Mouse (Mus musculus): ENCODE measurements around the gene Cacng7. TPM values are rescaled to one million over a fixed set of nuclear protein-coding genes. Genes with fewer than 3 reads are reported as not detected.
"Not testable (repeated sequence)": the region's sequence is repeated elsewhere in the genome, so short reads cannot be mapped to it uniquely, and the experiment has no call there.

Cacng7 gene
- polyA plus RNA-seq, 1 experiment from 2014 or later, result 3.4 TPM

GRCm38 (mm10) chr7:3397797-3398196 lies 65.0 kb downstream of the Cacng7 start:
- Histone ChIP-seq H3K4me3 (replicated peaks) (no peak overlapping the region; the same call in 1 of the 2 replicates), H3K27ac (replicated peaks) (no peak overlapping the region), H3K36me3 (peaks cover 10% of the 10 kb centered on the region), H3K9me3 (replicated peaks) (no peaks in the 10 kb centered on the region), H3K27me3 (replicated peaks) (no peaks in the 10 kb centered on the region), H3K4me2 (peak overlapping the region; percentile 37), H3K4me1 (peaks cover 33% of the 10 kb centered on the region), H3K9ac (replicated peaks) (no peak overlapping the region)
- ATAC-seq (ENCODE audit: low FRiP score), result peak; percentile 65; the same call in 1 of the 2 replicates
- 4% methylated on average over 7 of the region's 7 CpGs for WGBS

DNA sequence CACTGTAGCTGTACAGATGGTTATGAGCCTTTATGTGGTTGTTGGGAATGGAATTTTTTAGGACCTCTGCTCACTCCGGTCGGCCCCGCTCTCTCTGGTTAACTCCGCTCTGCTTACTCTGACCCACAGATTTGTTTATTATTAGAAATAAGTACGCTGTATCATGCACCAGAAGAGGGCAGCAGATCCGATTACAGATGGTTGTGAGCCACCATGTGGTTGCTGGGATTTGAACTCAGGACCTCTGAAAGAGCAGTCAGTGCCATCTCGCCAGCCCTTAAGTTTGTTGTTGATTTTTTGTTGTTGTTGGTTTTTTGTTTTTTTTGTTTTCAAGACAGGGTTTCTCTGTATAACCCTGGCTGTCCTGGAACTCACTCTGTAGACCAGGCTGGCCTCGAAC lies 65.6 kb downstream of the Cacng7 start:
- ATAC-seq (ENCODE audit: low FRiP score); H3K27me3 ChIP-seq (replicated peaks); H3K9me3 ChIP-seq (replicated peaks); H3K27ac ChIP-seq (replicated peaks); H3K9ac ChIP-seq (replicated peaks); H3K4me3 ChIP-seq (replicated peaks); H3K4me2 ChIP-seq: not testable (repeated sequence)
- peaks cover 27% of the 10 kb centered on the region for H3K4me1 ChIP-seq
- WGBS, result 93% methylated on average over 8 of the region's 8 CpGs
- peaks cover 16% of the 10 kb centered on the region for H3K36me3 ChIP-seq

DNA sequence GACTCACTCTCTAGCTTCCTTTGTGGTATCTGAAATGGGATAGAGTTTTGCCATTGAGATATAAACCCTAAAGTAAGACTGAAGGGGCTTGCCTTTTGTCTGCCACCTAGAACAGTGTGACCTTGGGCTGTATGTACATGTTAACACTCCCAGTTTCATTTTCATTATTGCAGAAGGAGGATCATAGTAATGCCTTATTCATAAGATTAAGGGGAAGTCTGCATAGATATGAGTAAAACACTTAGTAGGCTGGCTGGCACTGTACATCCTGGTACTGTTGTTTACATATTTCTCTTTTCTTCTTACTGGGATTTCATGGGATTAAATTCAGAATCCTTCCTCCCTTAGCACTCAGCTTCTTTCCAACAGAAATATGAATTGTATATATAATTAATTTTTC lies 67.2 kb downstream of the Cacng7 start:
- H3K27ac ChIP-seq (replicated peaks), result no peak overlapping the region
- no peak overlapping the region for H3K4me2 ChIP-seq
- peaks cover 19% of the 10 kb centered on the region for H3K4me1 ChIP-seq
- H3K9me3 ChIP-seq (replicated peaks), result no peaks in the 10 kb centered on the region
- H3K9ac ChIP-seq (replicated peaks), result no peak overlapping the region
- no peak for ATAC-seq (ENCODE audit: low FRiP score)
- H3K36me3 ChIP-seq, result peaks cover 8% of the 10 kb centered on the region; the same call in 1 of the 2 replicates
- H3K27me3 ChIP-seq (replicated peaks), result no peaks in the 10 kb centered on the region
- no peak overlapping the region for H3K4me3 ChIP-seq (replicated peaks)

DNA sequence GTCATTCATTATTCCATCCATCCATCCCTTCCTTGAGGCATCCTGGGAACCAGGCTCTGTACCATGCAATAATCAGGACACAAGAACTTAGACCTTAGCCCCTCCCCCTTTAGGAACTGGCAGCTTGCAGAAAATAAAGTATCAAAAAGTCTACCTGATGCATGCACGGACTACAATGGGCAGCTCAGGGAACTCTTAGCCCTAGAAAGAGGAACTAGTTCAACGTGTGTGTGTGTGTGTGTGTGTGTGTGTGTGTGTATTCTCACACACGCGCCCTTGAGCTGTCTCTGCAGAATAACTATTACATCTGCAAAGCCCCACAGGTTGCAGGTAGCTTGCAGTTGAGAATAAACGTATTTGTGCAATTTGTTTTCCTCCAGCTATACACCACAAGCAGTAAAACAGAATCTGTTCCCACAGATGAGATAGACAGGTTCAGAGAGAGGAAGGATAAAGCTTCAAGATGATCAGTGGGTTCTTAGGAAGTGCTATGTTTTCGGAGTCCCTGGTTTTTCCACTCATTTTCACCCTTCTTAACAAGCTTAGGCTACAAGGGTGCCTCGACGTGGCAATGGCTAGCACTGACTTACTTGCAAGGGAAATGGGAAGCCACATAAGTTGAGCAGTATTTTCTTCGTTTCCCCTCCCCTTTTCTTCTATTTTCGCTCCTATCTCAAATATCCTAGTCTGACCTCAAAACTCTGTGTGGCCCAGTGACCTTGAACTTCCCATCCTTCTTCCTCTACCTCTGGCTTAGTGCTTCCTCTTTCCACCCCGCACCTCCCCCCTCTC lies 77.2 kb downstream of the Cacng7 start:
- H3K4me2 ChIP-seq, result no peak overlapping the region
- H3K27me3 ChIP-seq (replicated peaks), result peaks cover 24% of the 10 kb centered on the region
- no peak overlapping the region for H3K27ac ChIP-seq (replicated peaks)
- WGBS, result 75% methylated on average over 11 of the region's 11 CpGs
- no peaks in the 10 kb centered on the region for H3K9me3 ChIP-seq (replicated peaks)
- no peak overlapping the region for H3K4me3 ChIP-seq (replicated peaks)
- no peak overlapping the region for H3K9ac ChIP-seq (replicated peaks)
- ATAC-seq (ENCODE audit: low FRiP score), result no peak
- H3K36me3 ChIP-seq, result no peaks in the 10 kb centered on the region
- peaks cover 22% of the 10 kb centered on the region for H3K4me1 ChIP-seq

- ATAC-seq (ENCODE audit: low FRiP score), result peak; percentile 87
- WGBS, result under 1% methylated on average over 33 of the region's 33 CpGs
- Histone ChIP-seq H3K27me3 (replicated peaks) (peaks cover 29% of the 10 kb centered on the region), H3K36me3 (no peaks in the 10 kb centered on the region), H3K4me3 (replicated peaks) (peak overlapping the region; percentile 41), H3K4me2 (peak overlapping the region; percentile 86), H3K4me1 (peaks cover 28% of the 10 kb centered on the region), H3K9ac (replicated peaks) (peak overlapping the region; percentile 23), H3K27ac (replicated peaks) (no peak overlapping the region), H3K9me3 (replicated peaks) (no peaks in the 10 kb centered on the region)
Observed at GRCm38 (mm10) chr7:3411160-3411941, 78.6 kb downstream of the Cacng7 start.

GRCm38 (mm10) chr7:3412036-3412435 lies 79.3 kb downstream of the Cacng7 start:
- Histone ChIP-seq H3K27ac (replicated peaks) (no peak overlapping the region), H3K4me3 (replicated peaks) (peak overlapping the region; percentile 41), H3K4me2 (peak overlapping the region; percentile 86), H3K27me3 (replicated peaks) (peaks cover 36% of the 10 kb centered on the region), H3K9ac (replicated peaks) (peak overlapping the region; percentile 23), H3K4me1 (peaks cover 28% of the 10 kb centered on the region), H3K36me3 (no peaks in the 10 kb centered on the region), H3K9me3 (replicated peaks) (no peaks in the 10 kb centered on the region)
- ATAC-seq (ENCODE audit: low FRiP score), result no peak
- WGBS, result 1% methylated on average over 20 of the region's 20 CpGs

DNA sequence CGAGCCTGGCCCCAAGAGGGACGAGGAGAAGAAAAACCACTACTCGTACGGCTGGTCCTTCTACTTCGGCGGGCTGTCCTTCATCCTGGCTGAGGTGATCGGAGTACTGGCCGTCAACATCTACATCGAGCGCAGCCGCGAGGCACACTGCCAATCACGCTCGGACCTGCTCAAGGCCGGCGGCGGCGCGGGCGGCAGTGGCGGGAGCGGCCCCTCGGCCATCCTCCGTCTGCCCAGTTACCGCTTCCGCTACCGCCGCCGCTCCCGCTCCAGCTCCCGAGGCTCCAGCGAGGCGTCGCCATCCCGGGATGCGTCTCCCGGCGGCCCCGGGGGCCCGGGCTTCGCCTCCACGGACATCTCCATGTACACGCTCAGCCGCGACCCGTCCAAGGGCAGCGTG lies 82.1 kb downstream of the Cacng7 start:
- Histone ChIP-seq H3K4me1 (peaks cover 28% of the 10 kb centered on the region), H3K9me3 (replicated peaks) (no peaks in the 10 kb centered on the region), H3K4me2 (peak overlapping the region; percentile 97), H3K27ac (replicated peaks) (peak overlapping the region; percentile 41; the same call in 1 of the 2 replicates), H3K36me3 (no peaks in the 10 kb centered on the region), H3K27me3 (replicated peaks) (peaks cover 52% of the 10 kb centered on the region), H3K9ac (replicated peaks) (peak overlapping the region; percentile 65), H3K4me3 (replicated peaks) (peak overlapping the region; percentile 60)
- under 1% methylated on average over 47 of the region's 47 CpGs for WGBS
- 0 out of 2 replicates have a peak, but pooled peaks have one; percentile 16 for ATAC-seq (ENCODE audit: low FRiP score)

DNA sequence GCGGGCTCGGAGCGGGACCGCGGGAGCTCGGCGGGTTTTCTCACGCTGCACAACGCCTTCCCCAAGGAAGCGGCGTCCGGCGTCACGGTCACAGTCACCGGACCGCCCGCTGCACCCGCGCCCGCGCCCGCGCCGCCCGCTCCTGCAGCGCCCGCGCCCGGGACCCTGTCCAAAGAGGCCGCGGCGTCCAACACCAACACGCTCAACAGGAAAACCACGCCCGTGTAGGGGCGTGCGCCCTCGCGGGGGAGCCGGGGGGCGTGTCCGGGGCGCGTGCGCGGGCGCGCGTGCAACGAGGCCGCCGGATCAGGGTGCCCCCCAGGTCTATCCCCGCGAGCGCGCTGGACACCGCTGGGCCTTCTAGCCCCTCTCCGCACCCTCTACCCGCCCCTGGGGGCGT lies 82.6 kb downstream of the Cacng7 start:
- Histone ChIP-seq H3K4me3 (replicated peaks) (peak overlapping the region; percentile 60), H3K36me3 (no peaks in the 10 kb centered on the region), H3K27me3 (replicated peaks) (peaks cover 52% of the 10 kb centered on the region), H3K4me2 (peak overlapping the region; percentile 97), H3K9me3 (replicated peaks) (no peaks in the 10 kb centered on the region), H3K4me1 (peaks cover 28% of the 10 kb centered on the region), H3K9ac (replicated peaks) (peak overlapping the region; percentile 65), H3K27ac (replicated peaks) (no peak overlapping the region)
- peak; percentile 29 for ATAC-seq (ENCODE audit: low FRiP score)
- under 1% methylated on average over 28 of the region's 60 CpGs for WGBS

Small RNA genes lying within 50 kb of the gene (microRNA-seq; reads per million reads assigned to microRNA genes)
- gene Gm23450, result 15.2 reads per million, percentile 30 among the genes with 10 or more reads in this experiment

Other genes starting within 250 kb of the Cacng7 start
- gene AU018091, start 163.8 kb upstream of the Cacng7 start, polyA plus RNA-seq (2015; fragmentation: Nextera tagmentation; extraction: Ambion mirVana), result not detected in 2 replicates
- not detected in 2 replicates for gene Nlrp12, start 83.2 kb upstream of the Cacng7 start, polyA plus RNA-seq (2015; fragmentation: Nextera tagmentation; extraction: Ambion mirVana)
- gene Myadm, start 43.9 kb upstream of the Cacng7 start, polyA plus RNA-seq (2015; fragmentation: Nextera tagmentation; extraction: Ambion mirVana), result 43.9 and 58.7 TPM in 2 replicates
- 1.3 and 1.4 TPM in 2 replicates for gene Prkcg, start 43.8 kb upstream of the Cacng7 start, polyA plus RNA-seq (2015; fragmentation: Nextera tagmentation; extraction: Ambion mirVana)
- gene Cacng8, start 57.7 kb downstream of the Cacng7 start, polyA plus RNA-seq (2015; fragmentation: Nextera tagmentation; extraction: Ambion mirVana), result 11.0 and 11.2 TPM in 2 replicates
- 0.43 and 0.97 TPM in 2 replicates for gene Cacng6, start 91.2 kb downstream of the Cacng7 start, polyA plus RNA-seq (2015; fragmentation: Nextera tagmentation; extraction: Ambion mirVana)
- gene Tarm1, start 169.7 kb downstream of the Cacng7 start, polyA plus RNA-seq (2015; fragmentation: Nextera tagmentation; extraction: Ambion mirVana), result 0.13 and 0.15 TPM in 2 replicates